In the genomic region with DNA sequence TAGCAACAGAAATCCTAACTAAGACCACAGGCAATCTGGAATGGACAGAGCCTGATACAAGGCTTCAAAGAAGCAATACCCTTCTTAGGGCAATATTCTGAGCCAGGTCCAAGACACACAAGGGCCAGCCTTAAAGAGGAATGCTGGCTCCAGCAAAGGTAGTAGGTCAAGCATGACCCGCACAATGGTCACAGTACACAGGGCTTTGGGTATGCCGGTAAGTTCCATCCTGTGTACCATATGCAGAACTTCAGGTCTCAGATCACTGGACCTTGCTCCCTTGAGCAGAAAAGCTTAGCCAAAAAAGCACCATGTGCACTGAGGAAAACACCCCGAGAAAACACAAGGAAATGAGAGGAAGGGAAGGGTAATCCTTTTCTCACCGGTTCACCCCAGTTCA, we compare ENCODE assay signal across 16 mouse cellular contexts. TPM values are rescaled to one million over a fixed set of nuclear protein-coding genes. Genes with fewer than 3 reads are reported as not detected.
DNase-seq lines count a peak whose midpoint lies in the region; ATAC-seq and TF ChIP-seq lines count a peak whose summit lies in the region.
"Had no signal": no experiment of that assay in that cellular context is flagged by ENCODE, and none has a peak within 500 bp of the region (broad histone marks: within the 10 kb centered on the region; RNA-seq: fewer than 3 reads in every experiment).

No protein-coding gene starts in this region.

- ATAC-seq in liver, embryonic 12.5 days = no peak
- ATAC-seq in liver, embryonic 11.5 days (replicated peaks; ENCODE audit: low FRiP score) = no peak
- no peak for ATAC-seq in kidney, embryonic 15.5 days (replicated peaks; ENCODE audit: low FRiP score)
- no peak for ATAC-seq in neural tube, embryonic 14.5 days (ENCODE audit: low read depth)
- no peak for ATAC-seq in activated CD4-positive, CD25-positive, alpha-beta regulatory T cell, adult 4 months
- ATAC-seq: intestine, embryonic 16.5 days; lung, postnatal 0 days had no signal

- no peak overlapping the region for H3K27ac ChIP-seq in gastrocnemius, adult 2 months
- H3K27ac ChIP-seq in liver, embryonic 12.5 days = no peak overlapping the region
- H3K27ac ChIP-seq in liver, embryonic 11.5 days (ENCODE audit: low read depth, low read length) = no peak overlapping the region
- no peak overlapping the region for H3K27ac ChIP-seq in kidney, embryonic 15.5 days
- no peak overlapping the region for H3K27ac ChIP-seq in neural tube, embryonic 14.5 days (ENCODE audit: low read depth, low read length)
- H3K27ac ChIP-seq: heart, embryonic 10.5 days had no signal

- 0 out of 2 replicates have a peak, but pooled peaks cover 7% of the 10 kb centered on the region for H3K27me3 ChIP-seq in liver, embryonic 12.5 days (replicated peaks)
- H3K27me3 ChIP-seq in liver, embryonic 11.5 days (replicated peaks; ENCODE audit: control insufficient read depth, insufficient read depth, low read length) = no peaks in the 10 kb centered on the region
- 0 out of 2 replicates have a peak, but pooled peaks cover 7% of the 10 kb centered on the region for H3K27me3 ChIP-seq in kidney, embryonic 15.5 days
- no peaks in the 10 kb centered on the region for H3K27me3 ChIP-seq in neural tube, embryonic 14.5 days (ENCODE audit: control insufficient read depth, insufficient read depth, low read length)

- peak overlapping the region; percentile 99; the same call in 1 of the 2 replicates for H3K4me3 ChIP-seq in gastrocnemius, adult 2 months
- H3K4me3 ChIP-seq in liver, embryonic 12.5 days = no peak overlapping the region
- no peak overlapping the region for H3K4me3 ChIP-seq in liver, embryonic 11.5 days (ENCODE audit: low read depth, low read length)
- H3K4me3 ChIP-seq in kidney, embryonic 15.5 days (replicated peaks) = peak overlapping the region; percentile 87; the same call in 1 of the 2 replicates
- H3K4me3 ChIP-seq in neural tube, embryonic 14.5 days (ENCODE audit: low read depth, low read length) = peak overlapping the region; percentile 1; the same call in 1 of the 2 replicates

- no peaks in the 10 kb centered on the region for H3K9me3 ChIP-seq in liver, embryonic 12.5 days (replicated peaks)
- no peaks in the 10 kb centered on the region for H3K9me3 ChIP-seq in liver, embryonic 11.5 days (ENCODE audit: control insufficient read depth, low read length)
- H3K9me3 ChIP-seq in kidney, embryonic 15.5 days (replicated peaks) = no peaks in the 10 kb centered on the region
- no peaks in the 10 kb centered on the region for H3K9me3 ChIP-seq in neural tube, embryonic 14.5 days (ENCODE audit: control insufficient read depth, low read length)
- H3K9me3 ChIP-seq: heart, embryonic 10.5 days had no signal

- no peak for DNase-seq in gastrocnemius, adult 2 months
- no peak for DNase-seq in gastrocnemius, postnatal 14 days
- DNase-seq in liver, embryonic 11.5 days (ENCODE audit: low spot score) = no peak
- DNase-seq in adrenal gland, postnatal 4 days (ENCODE audit: low spot score in 2 of 2) = no peak
- DNase-seq: adrenal gland, postnatal 14 days had no signal

- H3K4me2 ChIP-seq in liver, embryonic 12.5 days = peak overlapping the region; percentile 88; the same call in 1 of the 2 replicates
- no peak overlapping the region for H3K4me2 ChIP-seq in liver, embryonic 11.5 days
- peak overlapping the region; percentile 87 for H3K4me2 ChIP-seq in kidney, embryonic 15.5 days
- peak overlapping the region; percentile 80; the same call in 1 of the 2 replicates for H3K4me2 ChIP-seq in neural tube, embryonic 14.5 days (ENCODE audit: low read depth, low read length)

- 92% methylated on average over 4 of the region's 4 CpGs for WGBS in liver, embryonic 12.5 days (ENCODE audit: insufficient replicate concordance)
- WGBS in liver, embryonic 11.5 days = 96% methylated on average over 4 of the region's 4 CpGs
- WGBS in kidney, embryonic 15.5 days = 86% methylated on average over 4 of the region's 4 CpGs
- WGBS in neural tube, embryonic 14.5 days = 97% methylated on average over 4 of the region's 4 CpGs

- TF ChIP-seq CTCF in gastrocnemius, adult 2 months (IDR thresholded peaks at IDR 0.05) = no peak

- peaks cover 21% of the 10 kb centered on the region for H3K4me1 ChIP-seq in liver, embryonic 12.5 days
- H3K4me1 ChIP-seq in liver, embryonic 11.5 days (replicated peaks; ENCODE audit: control insufficient read depth, insufficient read depth, low read length) = peaks cover 8% of the 10 kb centered on the region
- H3K4me1 ChIP-seq in kidney, embryonic 15.5 days = peaks cover 25% of the 10 kb centered on the region
- H3K4me1 ChIP-seq in neural tube, embryonic 14.5 days (ENCODE audit: control insufficient read depth, insufficient read depth, low read length) = peaks cover 11% of the 10 kb centered on the region

- H3K9ac ChIP-seq in liver, embryonic 12.5 days = no peak overlapping the region
- H3K9ac ChIP-seq in liver, embryonic 11.5 days (ENCODE audit: low read depth, low read length) = no peak overlapping the region
- H3K9ac ChIP-seq in kidney, embryonic 15.5 days = no peak overlapping the region
- H3K9ac ChIP-seq in neural tube, embryonic 14.5 days (replicated peaks; ENCODE audit: low read depth, low read length) = no peak overlapping the region

- H3K36me3 ChIP-seq in liver, embryonic 12.5 days = peaks cover 53% of the 10 kb centered on the region
- peaks cover 37% of the 10 kb centered on the region for H3K36me3 ChIP-seq in liver, embryonic 11.5 days (ENCODE audit: control insufficient read depth, insufficient read depth, low read length)
- peaks cover 53% of the 10 kb centered on the region for H3K36me3 ChIP-seq in kidney, embryonic 15.5 days
- peaks cover 26% of the 10 kb centered on the region for H3K36me3 ChIP-seq in neural tube, embryonic 14.5 days (ENCODE audit: control insufficient read depth, insufficient read depth, low read length)

- intact Hi-C loops in gastrocnemius, adult 2 months (cut with DNase I) = no loop called here
- intact Hi-C loops in gastrocnemius, postnatal 14 days (cut with DNase I; ENCODE audit: low total_unique reads) = no loop called here

RNA-seq across cellular contexts. Expression of gene Gm20538, which starts 0.7 kb away (rescaled TPM):
- not detected for total RNA-seq in gastrocnemius, adult 2 months (2021)
- total RNA-seq in gastrocnemius, postnatal 14 days (2021) = not detected
- polyA plus RNA-seq in liver, embryonic 12.5 days (2016; fragmentation: Nextera tagmentation; extraction: Ambion mirVana) = not detected in 2 replicates
- not detected in 2 replicates for polyA plus RNA-seq in liver, embryonic 11.5 days (2014; fragmentation: Nextera tagmentation; extraction: Ambion mirVana)
- not detected in 2 replicates for polyA plus RNA-seq in kidney, embryonic 15.5 days (2015; fragmentation: Nextera tagmentation; extraction: Ambion mirVana)
- not detected in 2 replicates for polyA plus RNA-seq in neural tube, embryonic 14.5 days (2014; fragmentation: Nextera tagmentation; extraction: Ambion mirVana)
- total RNA-seq in adrenal gland, postnatal 4 days (2021) = not detected
- polyA plus RNA-seq in activated CD4-positive, CD25-positive, alpha-beta regulatory T cell, adult 4 months (2017; shearing (Covaris generic)) = 1 to 10 TPM in 1 of 2 experiments, not detected in 1; 2.1 TPM
- total RNA-seq: adrenal gland, postnatal 14 days; left cerebral cortex, postnatal 10 days; liver, adult 2 months; monocyte, adult 5-6 weeks had no signal
- polyA plus RNA-seq: heart, embryonic 10.5 days; intestine, embryonic 16.5 days; liver, adult 2 months; thymus, postnatal 0 days had no signal

RNA-seq across cellular contexts. Expression of gene Ndufb8, which starts 2.0 kb away (rescaled TPM):
- 1,000 to 10,000 TPM in 1 of 2 experiments, 100 to 1,000 TPM in 1; 866 to 1,200 TPM for total RNA-seq in gastrocnemius, adult 2 months (2021)
- total RNA-seq in gastrocnemius, postnatal 14 days (2021) = 100 to 1,000 TPM; 768 to 897 TPM
- 381 and 395 TPM in 2 replicates for polyA plus RNA-seq in liver, embryonic 12.5 days (2016; fragmentation: Nextera tagmentation; extraction: Ambion mirVana)
- 488 and 497 TPM in 2 replicates for polyA plus RNA-seq in liver, embryonic 11.5 days (2014; fragmentation: Nextera tagmentation; extraction: Ambion mirVana)
- 599 and 609 TPM in 2 replicates for polyA plus RNA-seq in kidney, embryonic 15.5 days (2015; fragmentation: Nextera tagmentation; extraction: Ambion mirVana)
- 678 and 806 TPM in 2 replicates for polyA plus RNA-seq in neural tube, embryonic 14.5 days (2014; fragmentation: Nextera tagmentation; extraction: Ambion mirVana)
- total RNA-seq in adrenal gland, postnatal 4 days (2021) = 100 to 1,000 TPM; 411 to 441 TPM
- polyA plus RNA-seq in activated CD4-positive, CD25-positive, alpha-beta regulatory T cell, adult 4 months (2017; shearing (Covaris generic)) = 100 to 1,000 TPM; 300 to 321 TPM

RNA-seq across cellular contexts. Expression of gene Sec31b, which starts 7.6 kb away (rescaled TPM):
- 10 to 100 TPM; 19.0 to 21.9 TPM for total RNA-seq in gastrocnemius, adult 2 months (2021)
- 1 to 10 TPM; 6.5 to 9.2 TPM for total RNA-seq in gastrocnemius, postnatal 14 days (2021)
- polyA plus RNA-seq in liver, embryonic 12.5 days (2016; fragmentation: Nextera tagmentation; extraction: Ambion mirVana) = 0.36 and 0.38 TPM in 2 replicates
- 0.55 and 0.58 TPM in 2 replicates for polyA plus RNA-seq in liver, embryonic 11.5 days (2014; fragmentation: Nextera tagmentation; extraction: Ambion mirVana)
- polyA plus RNA-seq in kidney, embryonic 15.5 days (2015; fragmentation: Nextera tagmentation; extraction: Ambion mirVana) = 1.1 and 1.3 TPM in 2 replicates
- polyA plus RNA-seq in neural tube, embryonic 14.5 days (2014; fragmentation: Nextera tagmentation; extraction: Ambion mirVana) = 0.17 and 0.40 TPM in 2 replicates
- 1 to 10 TPM; 4.5 to 5.8 TPM for total RNA-seq in adrenal gland, postnatal 4 days (2021)
- 1 to 10 TPM in 1 of 2 experiments, under 1 TPM in 1; 0.62 to 1.5 TPM for polyA plus RNA-seq in activated CD4-positive, CD25-positive, alpha-beta regulatory T cell, adult 4 months (2017; shearing (Covaris generic))

RNA-seq across cellular contexts. Expression of gene Hif1an, which starts 9.4 kb away (rescaled TPM):
- total RNA-seq in gastrocnemius, adult 2 months (2021) = 100 to 1,000 TPM; 100 to 116 TPM
- 10 to 100 TPM; 80.1 to 84.0 TPM for total RNA-seq in gastrocnemius, postnatal 14 days (2021)
- polyA plus RNA-seq in liver, embryonic 12.5 days (2016; fragmentation: Nextera tagmentation; extraction: Ambion mirVana) = 18.0 and 18.3 TPM in 2 replicates
- 19.7 and 22.4 TPM in 2 replicates for polyA plus RNA-seq in liver, embryonic 11.5 days (2014; fragmentation: Nextera tagmentation; extraction: Ambion mirVana)
- polyA plus RNA-seq in kidney, embryonic 15.5 days (2015; fragmentation: Nextera tagmentation; extraction: Ambion mirVana) = 32.4 and 32.5 TPM in 2 replicates
- polyA plus RNA-seq in neural tube, embryonic 14.5 days (2014; fragmentation: Nextera tagmentation; extraction: Ambion mirVana) = 21.0 and 28.2 TPM in 2 replicates
- 10 to 100 TPM; 45.1 to 45.5 TPM for total RNA-seq in adrenal gland, postnatal 4 days (2021)
- polyA plus RNA-seq in activated CD4-positive, CD25-positive, alpha-beta regulatory T cell, adult 4 months (2017; shearing (Covaris generic)) = 10 to 100 TPM; 18.8 to 23.4 TPM

Comparison
In these comparisons a context has a peak if more than half of its experiments do, and no peak if none do; other contexts are left out.
1. H3K4me3 ChIP-seq: peak in gastrocnemius, adult 2 months (single experiment), kidney, embryonic 15.5 days (single experiment) and neural tube, embryonic 14.5 days (single experiment); none in liver, embryonic 12.5 days (single experiment) and liver, embryonic 11.5 days (single experiment).